Mouse (Mus musculus): Measurements from ENCODE around the gene Avpr1b. TPM values are rescaled to one million over a fixed set of nuclear protein-coding genes. Genes with fewer than 3 reads are reported as not detected.

The Avpr1b gene
- total RNA-seq, 1 experiment, result not detected

- Histone ChIP-seq H3K9ac (ENCODE audit: insufficient read depth, low read depth, low read length, poor library complexity, severe bottlenecking) (no peak overlapping the region), H3K4me3 (ENCODE audit: insufficient read depth in 1 of 2, low read depth in 1 of 2, low read length in 2 of 2, poor library complexity in 1 of 2, severe bottlenecking in 1 of 2) (no peak overlapping the region), H3K9me3 (ENCODE audit: control insufficient read depth, insufficient read depth, low read depth, low read length) (no peaks in the 10 kb centered on the region), H3K4me1 (ENCODE audit: control insufficient read depth in 2 of 2, insufficient read depth in 2 of 2, low read length in 2 of 2, poor library complexity in 1 of 2) (no peaks in the 10 kb centered on the region), H3K36me3 (ENCODE audit: control insufficient read depth, insufficient read depth, low read length, poor library complexity, severe bottlenecking) (no peaks in the 10 kb centered on the region; the same call in 1 of the 2 replicates), H3K27ac (ENCODE audit: insufficient read depth, low read depth, low read length, poor library complexity, severe bottlenecking) (no peak overlapping the region)
- in situ Hi-C loops (cut with MboI; ENCODE audit: low sequenced_read_pairs in 2 of 2, unreplicated experiment in 2 of 2), result loop anchor here in 1 of 2 experiments (25.0 kb wide), 1 partner anchor 286 kb away; the partner anchor contains the start of gene Ikbke
- no peak for TF ChIP-seq HCFC1 (IDR thresholded peaks at IDR 0.05; ENCODE audit: borderline replicate concordance, insufficient read depth, low read length)
- no peak for TF ChIP-seq CHD2 (IDR thresholded peaks at IDR 0.05; ENCODE audit: low read depth, low read length)
- TF ChIP-seq MAFK (IDR thresholded peaks at IDR 0.05; ENCODE audit: insufficient read depth, low read depth, low read length), result no peak
- no peak for TF ChIP-seq ZC3H11A (IDR thresholded peaks at IDR 0.05; ENCODE audit: borderline replicate concordance, low read depth, low read length)
- TF ChIP-seq ZNF384 (IDR thresholded peaks at IDR 0.05; ENCODE audit: low read depth, low read length), result no peak
- peak; percentile 42 for DNase-seq (ENCODE audit: low read depth, low spot score)
These were observed 25.3 kb upstream of the Avpr1b start for GRCm38 (mm10) chr1:131573721-131574120.

DNA sequence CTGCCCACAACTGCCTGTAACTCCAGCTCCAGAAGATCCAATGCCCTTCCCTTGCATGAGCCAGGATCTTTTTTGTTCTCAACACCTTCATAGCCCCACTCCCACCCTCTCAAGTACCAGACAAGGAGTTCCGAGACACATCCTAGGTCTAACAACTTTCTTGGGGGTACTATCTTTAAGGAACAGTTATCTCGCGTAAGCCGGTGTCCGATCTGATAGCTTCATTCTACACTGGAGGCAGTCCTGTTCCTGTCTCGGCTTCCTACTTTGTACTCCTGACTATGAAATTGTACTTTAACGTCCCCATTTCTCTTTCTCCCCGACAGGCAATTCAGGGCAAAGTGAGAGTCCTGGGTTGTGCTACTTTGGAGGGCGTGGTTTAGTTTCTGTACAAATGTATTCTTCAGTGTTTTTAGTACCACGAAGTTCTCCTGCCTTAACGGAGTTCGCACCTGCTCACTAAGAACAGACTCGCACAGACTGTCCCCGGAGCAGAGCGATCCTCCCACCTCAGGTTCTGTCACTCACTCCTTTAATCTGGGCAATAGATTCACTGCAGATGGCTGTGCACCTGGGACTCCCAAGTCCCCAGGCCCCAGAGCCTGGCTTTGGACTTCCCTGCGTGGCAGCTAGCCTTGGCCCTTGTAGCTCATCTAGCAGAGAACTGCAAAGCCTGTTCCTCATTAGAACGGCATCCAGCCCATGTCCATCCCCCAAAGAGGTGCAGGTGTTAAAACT lies 19.9 kb upstream of the Avpr1b start:
- H3K36me3 ChIP-seq (ENCODE audit: control insufficient read depth, insufficient read depth, low read length, poor library complexity, severe bottlenecking), result no peaks in the 10 kb centered on the region
- DNase-seq (ENCODE audit: low read depth, low spot score), result no peak
- no peaks in the 10 kb centered on the region for H3K4me1 ChIP-seq (ENCODE audit: control insufficient read depth in 2 of 2, insufficient read depth in 2 of 2, low read length in 2 of 2, poor library complexity in 1 of 2)
- TF ChIP-seq ZC3H11A (IDR thresholded peaks at IDR 0.05; ENCODE audit: borderline replicate concordance, low read depth, low read length), result no peak
- TF ChIP-seq MAFK (IDR thresholded peaks at IDR 0.05; ENCODE audit: insufficient read depth, low read depth, low read length), result no peak
- TF ChIP-seq ZNF384 (IDR thresholded peaks at IDR 0.05; ENCODE audit: low read depth, low read length), result no peak
- no peak for TF ChIP-seq HCFC1 (IDR thresholded peaks at IDR 0.05; ENCODE audit: borderline replicate concordance, insufficient read depth, low read length)
- no peak for TF ChIP-seq CHD2 (IDR thresholded peaks at IDR 0.05; ENCODE audit: low read depth, low read length)
- no peak overlapping the region for H3K4me3 ChIP-seq (ENCODE audit: insufficient read depth in 1 of 2, low read depth in 1 of 2, low read length in 2 of 2, poor library complexity in 1 of 2, severe bottlenecking in 1 of 2)
- no peak overlapping the region for H3K27ac ChIP-seq (ENCODE audit: insufficient read depth, low read depth, low read length, poor library complexity, severe bottlenecking)
- in situ Hi-C loops (cut with MboI; ENCODE audit: low sequenced_read_pairs in 2 of 2, unreplicated experiment in 2 of 2), result no loop called here
- H3K9me3 ChIP-seq (ENCODE audit: control insufficient read depth, insufficient read depth, low read depth, low read length), result no peaks in the 10 kb centered on the region
- no peak overlapping the region for H3K9ac ChIP-seq (ENCODE audit: insufficient read depth, low read depth, low read length, poor library complexity, severe bottlenecking)

DNA sequence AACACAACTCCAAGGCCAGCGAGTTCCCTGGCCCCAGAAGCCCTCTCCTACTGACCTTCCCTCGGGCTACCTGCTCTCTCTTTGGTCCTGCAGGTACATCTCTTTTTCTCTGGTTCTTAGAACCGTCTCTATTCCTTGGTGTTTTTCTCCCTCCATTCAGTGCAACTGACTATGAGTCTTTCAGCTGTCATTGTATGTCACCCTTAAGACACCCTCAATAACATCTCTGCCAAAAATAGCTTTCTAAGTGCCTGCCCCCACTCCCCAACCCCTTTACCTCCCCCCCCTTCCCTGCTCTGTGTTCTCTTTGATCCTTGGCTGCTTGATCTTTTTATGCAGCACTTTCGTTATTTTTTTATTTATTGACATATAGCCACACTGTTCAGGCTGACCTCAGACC lies 18.6 kb upstream of the Avpr1b start:
- no peaks in the 10 kb centered on the region for H3K36me3 ChIP-seq (ENCODE audit: control insufficient read depth, insufficient read depth, low read length, poor library complexity, severe bottlenecking)
- DNase-seq (ENCODE audit: low read depth, low spot score), result no peak
- H3K9me3 ChIP-seq (ENCODE audit: control insufficient read depth, insufficient read depth, low read depth, low read length), result no peaks in the 10 kb centered on the region
- H3K27ac ChIP-seq (ENCODE audit: insufficient read depth, low read depth, low read length, poor library complexity, severe bottlenecking), result no peak overlapping the region
- H3K4me1 ChIP-seq (ENCODE audit: control insufficient read depth in 2 of 2, insufficient read depth in 2 of 2, low read length in 2 of 2, poor library complexity in 1 of 2), result no peaks in the 10 kb centered on the region
- in situ Hi-C loops (cut with MboI; ENCODE audit: low sequenced_read_pairs in 2 of 2, unreplicated experiment in 2 of 2), result no loop called here
- no peak for TF ChIP-seq ZNF384 (IDR thresholded peaks at IDR 0.05; ENCODE audit: low read depth, low read length)
- no peak for TF ChIP-seq HCFC1 (IDR thresholded peaks at IDR 0.05; ENCODE audit: borderline replicate concordance, insufficient read depth, low read length)
- H3K9ac ChIP-seq (ENCODE audit: insufficient read depth, low read depth, low read length, poor library complexity, severe bottlenecking), result no peak overlapping the region
- no peak overlapping the region for H3K4me3 ChIP-seq (ENCODE audit: insufficient read depth in 1 of 2, low read depth in 1 of 2, low read length in 2 of 2, poor library complexity in 1 of 2, severe bottlenecking in 1 of 2)

DNA sequence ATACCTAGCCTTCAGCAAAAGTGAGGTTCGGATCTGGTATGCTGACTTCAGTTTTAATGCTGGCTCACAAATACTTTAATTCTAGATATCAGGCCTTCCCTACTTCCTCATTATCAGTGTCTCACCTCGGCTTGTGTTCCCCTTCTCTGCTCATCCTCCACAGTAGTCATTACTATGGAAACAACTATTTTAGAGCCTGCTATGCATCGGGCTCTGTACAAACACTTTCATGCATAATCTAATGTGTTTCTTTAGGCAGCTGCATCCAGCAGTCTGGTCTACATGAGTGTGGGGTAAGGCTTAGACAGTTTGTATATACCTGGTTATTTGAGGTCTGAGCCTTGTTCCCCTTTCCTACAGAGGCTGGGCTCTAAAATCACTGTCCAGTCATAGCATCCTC lies 15.4 kb upstream of the Avpr1b start:
- no peak for DNase-seq (ENCODE audit: low read depth, low spot score)
- Histone ChIP-seq H3K36me3 (ENCODE audit: control insufficient read depth, insufficient read depth, low read length, poor library complexity, severe bottlenecking) (no peaks in the 10 kb centered on the region), H3K9me3 (ENCODE audit: control insufficient read depth, insufficient read depth, low read depth, low read length) (no peaks in the 10 kb centered on the region), H3K9ac (ENCODE audit: insufficient read depth, low read depth, low read length, poor library complexity, severe bottlenecking) (no peak overlapping the region), H3K4me1 (ENCODE audit: control insufficient read depth in 2 of 2, insufficient read depth in 2 of 2, low read length in 2 of 2, poor library complexity in 1 of 2) (no peaks in the 10 kb centered on the region), H3K27ac (ENCODE audit: insufficient read depth, low read depth, low read length, poor library complexity, severe bottlenecking) (no peak overlapping the region), H3K4me3 (ENCODE audit: insufficient read depth in 1 of 2, low read depth in 1 of 2, low read length in 2 of 2, poor library complexity in 1 of 2, severe bottlenecking in 1 of 2) (no peak overlapping the region)
- in situ Hi-C loops (cut with MboI; ENCODE audit: low sequenced_read_pairs in 2 of 2, unreplicated experiment in 2 of 2), result no loop called here
- TF ChIP-seq ZC3H11A (IDR thresholded peaks at IDR 0.05; ENCODE audit: borderline replicate concordance, low read depth, low read length) (no peak), ZNF384 (IDR thresholded peaks at IDR 0.05; ENCODE audit: low read depth, low read length) (no peak), MAFK (IDR thresholded peaks at IDR 0.05; ENCODE audit: insufficient read depth, low read depth, low read length) (no peak), CHD2 (IDR thresholded peaks at IDR 0.05; ENCODE audit: low read depth, low read length) (no peak), HCFC1 (IDR thresholded peaks at IDR 0.05; ENCODE audit: borderline replicate concordance, insufficient read depth, low read length) (no peak)

Measured in ES-E14 (cell line).